Mouse (Mus musculus): Measurements from ENCODE around the gene Slc39a1. TPM values are rescaled to one million over a fixed set of nuclear protein-coding genes. Genes with fewer than 3 reads are reported as not detected.

Slc39a1 gene
- polyA plus RNA-seq, 1 experiment from 2014 or later: 54.0 TPM

GRCm38 (mm10) chr3:90294064-90294440 is 46.1 kb downstream of the Slc39a1 start:
- H3K4me1 ChIP-seq (ENCODE audit: insufficient read depth): peaks cover 20% of the 10 kb centered on the region

GRCm38 (mm10) chr3:90294651-90295050 is 46.7 kb downstream of the Slc39a1 start:
- 51% methylated on average over 2 of the region's 2 CpGs for WGBS (ENCODE audit: insufficient replicate concordance)
- DNase-seq (no peak), ATAC-seq (no peak)
- Histone ChIP-seq H3K4me2 (ENCODE audit: low read depth, low read length) (peak overlapping the region; percentile 78), H3K9me3 (ENCODE audit: low read length) (no peaks in the 10 kb centered on the region), H3K4me3 (ENCODE audit: low read depth, low read length) (peak overlapping the region; percentile 90), H3K36me3 (replicated peaks; ENCODE audit: insufficient read depth, low read length) (0 out of 2 replicates have a peak, but pooled peaks cover 3% of the 10 kb centered on the region), H3K27me3 (ENCODE audit: insufficient read depth, low read length) (no peaks in the 10 kb centered on the region), H3K9ac (replicated peaks) (peak overlapping the region; percentile 95), H3K4me1 (ENCODE audit: insufficient read depth) (peaks cover 20% of the 10 kb centered on the region), H3K27ac (ENCODE audit: low read depth) (no peak overlapping the region; the same call in 1 of the 2 replicates)
- no peak for TF ChIP-seq CTCF (IDR thresholded peaks at IDR 0.05; ENCODE audit: low read depth)
- no peak for TF ChIP-seq EP300 (IDR thresholded peaks at IDR 0.05; ENCODE audit: low read depth)

More at GRCm38 (mm10) chr3:90294064-90294440, 46.1 kb downstream of the Slc39a1 start:
- Histone ChIP-seq H3K27me3 (ENCODE audit: insufficient read depth, low read length) (no peaks in the 10 kb centered on the region), H3K4me3 (ENCODE audit: low read depth, low read length) (peak overlapping the region; percentile 90), H3K4me2 (ENCODE audit: low read depth, low read length) (peak overlapping the region; percentile 78), H3K9me3 (ENCODE audit: low read length) (no peaks in the 10 kb centered on the region), H3K36me3 (replicated peaks; ENCODE audit: insufficient read depth, low read length) (0 out of 2 replicates have a peak, but pooled peaks cover 3% of the 10 kb centered on the region), H3K9ac (replicated peaks) (peak overlapping the region; percentile 95), H3K27ac (ENCODE audit: low read depth) (peak overlapping the region; percentile 99)
- TF ChIP-seq CTCF (IDR thresholded peaks at IDR 0.05; ENCODE audit: low read depth) (no peak), EP300 (IDR thresholded peaks at IDR 0.05; ENCODE audit: low read depth) (no peak)
- DNase-seq (no peak), ATAC-seq (no peak)
- WGBS (ENCODE audit: insufficient replicate concordance): 5% methylated on average over 11 of the region's 11 CpGs

Small RNA genes lying within 50 kb of the gene (microRNA-seq; reads per million reads assigned to microRNA genes)
- gene Mir7012: not detected

Other genes with a start within 250 kb of the Slc39a1 start
- gene Hax1, start 249.4 kb upstream of the Slc39a1 start, polyA plus RNA-seq (2015; fragmentation: Nextera tagmentation; extraction: Ambion mirVana): 95.6 and 99.6 TPM in 2 replicates
- gene 4933434E20Rik, start 196.5 kb upstream of the Slc39a1 start, polyA plus RNA-seq (2015; fragmentation: Nextera tagmentation; extraction: Ambion mirVana): 64.6 and 66.7 TPM in 2 replicates
- gene Ubap2l, start 195.5 kb upstream of the Slc39a1 start, polyA plus RNA-seq (2015; fragmentation: Nextera tagmentation; extraction: Ambion mirVana): 57.4 TPM in 2 replicates
- 156 and 162 TPM in 2 replicates for gene Tpm3, start 175.5 kb upstream of the Slc39a1 start, polyA plus RNA-seq (2015; fragmentation: Nextera tagmentation; extraction: Ambion mirVana)
- 0.02 and 0.04 TPM in 2 replicates for gene Nup210l, start 144.0 kb upstream of the Slc39a1 start, polyA plus RNA-seq (2015; fragmentation: Nextera tagmentation; extraction: Ambion mirVana)
- gene Rps27, start 34.5 kb upstream of the Slc39a1 start, polyA plus RNA-seq (2015; fragmentation: Nextera tagmentation; extraction: Ambion mirVana): 821 and 885 TPM in 2 replicates
- 4.9 and 6.1 TPM in 2 replicates for gene Rab13, start 34.5 kb upstream of the Slc39a1 start, polyA plus RNA-seq (2015; fragmentation: Nextera tagmentation; extraction: Ambion mirVana)
- 68.7 and 74.3 TPM in 2 replicates for gene Jtb, start 16.6 kb upstream of the Slc39a1 start, polyA plus RNA-seq (2015; fragmentation: Nextera tagmentation; extraction: Ambion mirVana)
- gene Creb3l4, start 4.7 kb upstream of the Slc39a1 start, polyA plus RNA-seq (2015; fragmentation: Nextera tagmentation; extraction: Ambion mirVana): 0.15 and 0.41 TPM in 2 replicates
- 6.6 and 7.9 TPM in 2 replicates for gene Crtc2, start 6.0 kb downstream of the Slc39a1 start, polyA plus RNA-seq (2015; fragmentation: Nextera tagmentation; extraction: Ambion mirVana)
- 2.0 TPM in 2 replicates for gene Dennd4b, start 17.0 kb downstream of the Slc39a1 start, polyA plus RNA-seq (2015; fragmentation: Nextera tagmentation; extraction: Ambion mirVana)
- 2.3 and 3.1 TPM in 2 replicates for gene Gatad2b, start 45.0 kb downstream of the Slc39a1 start, polyA plus RNA-seq (2015; fragmentation: Nextera tagmentation; extraction: Ambion mirVana)
- gene Slc27a3, start 141.8 kb downstream of the Slc39a1 start, polyA plus RNA-seq (2015; fragmentation: Nextera tagmentation; extraction: Ambion mirVana): 0.58 and 0.69 TPM in 2 replicates
- 4.0 and 4.6 TPM in 2 replicates for gene Ints3, start 185.4 kb downstream of the Slc39a1 start, polyA plus RNA-seq (2015; fragmentation: Nextera tagmentation; extraction: Ambion mirVana)
- gene Npr1, start 217.7 kb downstream of the Slc39a1 start, polyA plus RNA-seq (2015; fragmentation: Nextera tagmentation; extraction: Ambion mirVana): 5.9 and 6.2 TPM in 2 replicates
- gene Ilf2, start 228.0 kb downstream of the Slc39a1 start, polyA plus RNA-seq (2015; fragmentation: Nextera tagmentation; extraction: Ambion mirVana): 23.1 and 27.6 TPM in 2 replicates
- 23.6 and 24.2 TPM in 2 replicates for gene Snapin, start 242.9 kb downstream of the Slc39a1 start, polyA plus RNA-seq (2015; fragmentation: Nextera tagmentation; extraction: Ambion mirVana)